Mouse (Mus musculus): ENCODE results near the gene Olfr1191-ps1.
"Not testable (repeated sequence)": the region's sequence is repeated elsewhere in the genome, so short reads cannot be mapped to it uniquely, and the experiment has no call there.

Gene Olfr1191-ps1

DNA sequence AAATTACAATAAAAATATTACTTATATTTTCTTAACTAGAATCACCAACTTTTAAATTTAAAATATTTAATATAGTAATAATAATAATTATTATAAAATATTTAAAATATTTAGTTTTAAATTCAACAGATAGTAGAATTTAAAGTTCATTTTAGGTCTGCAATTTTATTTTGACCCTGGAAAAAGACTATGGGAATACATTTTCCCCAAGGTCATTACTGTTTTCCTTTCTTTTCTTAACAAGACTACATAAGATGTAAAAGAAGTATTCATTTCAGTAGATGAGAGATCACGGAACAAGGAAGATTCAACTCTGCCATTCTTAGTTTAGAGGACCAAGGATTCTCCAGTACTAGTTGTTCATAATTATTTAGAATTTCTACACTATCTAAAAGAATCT, at the start of gene Olfr1191-ps1:
Gene Olfr1191-ps1 (plus strand): TSS at position 301 of the 400 bp plus-strand sequence.
- DNase-seq (ENCODE audit: low read depth, low spot score), result not testable (repeated sequence)

DNA sequence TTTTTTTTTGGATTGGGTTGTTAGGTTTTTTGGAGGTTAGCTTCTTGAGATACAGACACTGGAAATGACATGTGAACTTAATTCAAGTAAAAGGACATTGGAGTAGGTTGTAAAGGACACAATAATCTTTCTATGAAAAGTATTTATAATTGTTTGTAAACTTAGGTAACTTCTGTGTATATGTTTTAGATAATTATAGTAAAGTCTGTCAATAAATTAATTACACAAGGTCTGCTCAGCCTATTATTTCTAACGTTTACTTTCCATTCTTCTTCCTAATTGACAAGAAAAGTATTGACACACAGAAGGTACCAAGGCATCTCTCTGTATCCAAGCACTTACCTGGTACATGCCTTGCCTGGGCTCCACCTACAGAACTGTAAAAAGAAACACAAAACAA, 7.9 kb downstream of the Olfr1191-ps1 start, which contains the start of gene Olfr1192-ps1:
Gene Olfr1192-ps1 (plus strand): TSS at position 301 of the 400 bp plus-strand sequence.
- DNase-seq (ENCODE audit: low read depth, low spot score), result no peak

DNA sequence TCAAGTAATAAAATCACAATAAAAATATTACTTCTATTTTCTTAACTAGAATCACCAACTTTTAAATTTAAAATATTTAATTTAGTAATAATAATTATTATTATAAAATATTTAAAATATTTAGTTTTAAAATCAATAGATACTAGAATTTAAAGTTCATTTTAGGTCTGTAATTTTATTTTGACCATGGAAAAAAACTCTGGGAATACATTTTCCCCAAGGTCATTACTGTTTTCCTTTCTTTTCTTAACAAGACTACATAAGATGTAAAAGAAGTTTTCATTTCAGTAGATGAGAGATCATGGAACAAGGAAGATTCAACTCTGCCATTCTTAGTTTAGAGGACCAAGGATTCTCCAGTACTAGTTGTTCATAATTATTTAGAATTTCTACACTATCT, 35.0 kb downstream of the Olfr1191-ps1 start, which contains the start of gene Olfr1193:
Gene Olfr1193 (plus strand): TSS at position 301 of the 400 bp plus-strand sequence.
- DNase-seq (ENCODE audit: low read depth, low spot score), result not testable (repeated sequence)

GRCm38 (mm10) chr2:88689087-88689486, 48.7 kb downstream of the Olfr1191-ps1 start, which contains the start of gene Olfr1195:
Gene Olfr1195, minus strand, starts transcription at chr2:88689187.
- DNase-seq (ENCODE audit: low read depth, low spot score), result no peak

Data from brain, embryonic 18.5 days (tissue).